Mouse (Mus musculus): ENCODE data around the gene Tjp2.

Tjp2 gene

GRCm38 (mm10) chr19:24180415-24180814 lies 44.4 kb downstream of the Tjp2 start:
- DNase-seq (ENCODE audit: low read depth, low spot score) = no peak

DNA sequence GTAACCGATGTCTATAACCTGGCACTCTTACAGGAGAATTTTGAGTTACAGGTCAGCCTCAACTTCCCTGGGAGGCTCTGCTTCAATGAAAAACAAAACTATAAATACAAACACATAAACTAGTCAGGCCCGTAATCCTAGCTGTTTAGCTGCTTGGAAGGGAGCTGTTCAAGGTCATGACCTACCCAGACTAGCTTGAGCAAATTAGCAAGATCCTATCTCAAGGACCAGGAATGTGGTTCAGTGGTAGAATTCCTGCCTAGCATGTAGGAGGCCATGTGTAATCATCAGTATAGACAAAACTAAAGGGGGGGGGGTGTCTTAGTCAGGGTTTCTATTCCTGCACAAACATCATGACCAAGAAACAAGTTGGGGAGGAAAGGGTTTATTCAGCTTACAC lies 46.7 kb downstream of the Tjp2 start:
- DNase-seq (ENCODE audit: low read depth, low spot score) = no peak

DNA sequence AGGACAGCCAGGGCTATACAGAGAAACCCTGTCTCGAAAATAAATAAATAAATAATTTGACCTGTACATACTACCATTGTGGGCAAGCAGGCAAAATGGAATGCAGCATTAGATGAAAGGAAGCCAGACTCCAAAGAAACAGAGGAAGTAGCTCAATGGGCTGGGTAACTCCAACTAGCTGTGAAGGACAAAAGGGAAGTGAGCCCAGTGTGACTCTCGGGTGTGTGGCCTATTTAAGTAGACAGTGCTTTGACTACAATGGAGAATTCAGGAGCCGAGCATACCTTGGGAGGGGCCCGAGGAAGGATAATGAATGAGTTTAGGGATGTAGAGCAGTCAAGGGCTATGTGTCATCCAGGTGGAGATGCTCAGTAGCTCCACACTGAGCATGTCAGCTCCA lies 48.1 kb downstream of the Tjp2 start:
- no peak for DNase-seq (ENCODE audit: low read depth, low spot score)

DNA sequence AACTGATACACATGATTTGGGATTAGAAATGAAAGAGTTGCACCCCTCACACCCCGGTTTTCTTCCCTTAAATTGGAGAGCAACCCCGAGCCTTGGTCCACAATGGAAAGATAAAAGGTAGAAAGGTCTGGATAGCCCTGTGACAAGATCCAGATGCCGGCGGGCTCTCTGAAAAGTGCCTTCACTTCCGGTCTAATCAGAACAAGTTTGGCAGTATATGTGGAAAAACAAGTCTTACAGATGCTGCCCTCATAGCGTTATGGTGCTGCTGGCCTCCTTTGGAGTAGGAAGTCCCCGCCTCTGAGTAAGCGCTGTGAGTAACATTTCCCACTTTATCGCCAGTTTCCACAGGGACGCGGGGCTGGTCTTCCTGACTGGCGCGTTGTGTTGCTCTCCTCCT lies 49.9 kb downstream of the Tjp2 start:
- no peak for DNase-seq (ENCODE audit: low read depth, low spot score)

GRCm38 (mm10) chr19:24173608-24174523 lies 51.0 kb downstream of the Tjp2 start:
- DNase-seq (ENCODE audit: low read depth, low spot score) = peak; percentile 93

DNA sequence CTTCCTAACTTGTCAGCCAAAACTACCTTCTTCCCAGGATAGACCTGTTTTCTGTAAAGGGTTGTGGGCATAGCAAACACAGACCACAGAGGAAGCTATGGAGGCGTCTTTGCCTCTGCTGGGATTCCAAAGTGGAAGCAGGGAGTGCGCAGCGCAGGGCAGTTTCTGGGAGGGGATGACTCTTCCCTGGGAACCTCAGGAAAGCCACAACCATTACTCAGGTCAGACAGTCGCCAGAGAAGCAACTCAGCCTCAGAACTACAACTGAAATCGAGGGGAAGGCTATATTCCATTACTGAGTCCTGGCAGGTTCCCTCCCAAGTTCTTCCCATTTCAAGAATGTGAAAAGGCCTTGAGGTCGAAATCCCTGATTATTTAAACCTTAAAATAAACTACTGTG lies 51.8 kb downstream of the Tjp2 start:
- no peak for DNase-seq (ENCODE audit: low read depth, low spot score)

DNA sequence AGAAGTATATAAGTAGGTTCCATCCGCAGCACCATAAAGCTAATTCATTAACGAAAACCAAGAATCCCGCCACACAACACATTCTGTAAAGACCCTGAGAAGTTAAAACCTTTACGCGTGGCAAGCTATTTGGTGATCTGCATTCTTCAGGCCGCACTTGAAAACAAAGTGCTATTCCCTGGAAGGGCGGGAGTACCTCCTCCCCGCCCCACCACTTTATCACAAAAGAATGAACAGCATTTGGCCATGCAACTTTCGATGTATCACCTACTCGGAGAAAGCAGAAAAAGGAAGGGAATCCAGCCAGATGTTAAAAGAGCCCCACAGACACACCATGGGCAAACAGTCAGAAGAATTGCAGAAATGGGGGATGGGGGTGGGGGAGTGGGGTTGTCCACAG lies 56.3 kb downstream of the Tjp2 start:
- no peak for DNase-seq (ENCODE audit: low read depth, low spot score)

DNA sequence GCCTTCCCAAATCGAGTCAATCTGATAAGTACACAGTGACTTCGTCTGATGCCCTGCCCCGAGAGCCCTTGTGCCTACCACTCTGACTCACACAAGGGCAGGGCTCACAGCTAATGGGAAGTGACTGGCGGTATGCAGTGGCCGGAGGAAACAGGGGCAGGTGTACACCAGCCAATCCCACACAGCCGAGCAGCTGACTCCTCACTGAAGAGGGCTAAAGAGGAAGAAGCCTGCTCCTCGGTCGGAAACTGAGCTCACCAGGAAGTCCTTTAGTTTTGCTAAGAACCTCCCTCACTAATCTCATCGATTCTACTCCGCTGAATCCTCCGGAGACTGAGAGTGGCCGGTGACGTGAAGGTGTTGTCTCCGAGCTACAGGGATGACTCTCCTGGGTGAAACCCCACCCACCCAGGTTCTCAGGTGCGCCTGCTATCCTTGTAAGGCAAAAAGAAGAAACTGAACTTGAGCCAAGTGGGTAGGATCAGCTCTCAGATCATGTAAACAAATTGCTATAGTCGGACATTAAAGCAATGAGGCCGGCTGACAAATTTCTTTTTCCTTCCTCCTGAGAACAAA lies 58.2 kb downstream of the Tjp2 start:
- no peak for DNase-seq (ENCODE audit: low read depth, low spot score)

DNA sequence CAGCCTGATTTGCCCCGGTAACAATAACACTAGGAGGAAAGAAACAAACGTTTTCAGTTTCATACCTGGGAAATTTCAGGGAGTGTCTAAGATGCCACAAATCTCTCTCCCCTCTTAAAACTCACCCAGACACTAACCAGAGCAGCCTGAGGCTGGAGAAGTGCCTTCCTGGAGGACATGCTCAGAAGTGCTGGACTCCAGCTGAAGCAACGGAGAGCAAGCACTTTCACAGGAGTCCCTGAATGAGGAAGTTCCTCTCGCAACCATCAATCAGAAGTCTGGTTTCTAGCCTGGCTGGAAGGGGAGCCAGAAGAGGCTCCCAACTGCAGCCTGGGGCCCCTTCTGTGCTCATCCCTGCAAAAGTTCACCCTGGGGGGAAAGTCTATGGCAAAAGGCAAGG lies 60.9 kb downstream of the Tjp2 start:
- DNase-seq (ENCODE audit: low read depth, low spot score) = no peak

- peak; percentile 78 for DNase-seq (ENCODE audit: low read depth, low spot score)
These were observed 64.4 kb downstream of the Tjp2 start for GRCm38 (mm10) chr19:24160460-24160859.

GRCm38 (mm10) chr19:24159751-24160150 lies 65.1 kb downstream of the Tjp2 start:
- no peak for DNase-seq (ENCODE audit: low read depth, low spot score)

DNA sequence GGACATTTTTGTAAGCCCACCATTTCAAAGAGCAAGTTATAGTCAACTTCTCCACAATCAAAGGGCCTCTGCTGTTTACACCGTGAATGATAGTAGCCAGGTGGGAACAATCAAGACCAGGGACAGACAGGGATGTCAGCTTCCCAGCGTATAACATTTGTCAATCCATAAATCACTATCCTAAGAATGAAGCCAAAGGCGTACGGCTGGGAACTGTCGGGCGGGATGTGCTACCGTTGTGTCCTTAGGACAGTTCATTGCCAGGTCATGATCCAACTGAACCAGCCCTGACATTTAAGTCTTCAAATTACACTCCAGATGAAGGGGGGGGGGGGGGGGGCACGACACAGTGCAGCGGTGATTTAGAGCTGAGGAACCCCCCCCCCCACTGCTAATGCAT lies 65.5 kb downstream of the Tjp2 start:
- DNase-seq (ENCODE audit: low read depth, low spot score) = peak; percentile 63

GRCm38 (mm10) chr19:24156067-24156455 lies 68.8 kb downstream of the Tjp2 start:
- DNase-seq (ENCODE audit: low read depth, low spot score) = no peak

DNA sequence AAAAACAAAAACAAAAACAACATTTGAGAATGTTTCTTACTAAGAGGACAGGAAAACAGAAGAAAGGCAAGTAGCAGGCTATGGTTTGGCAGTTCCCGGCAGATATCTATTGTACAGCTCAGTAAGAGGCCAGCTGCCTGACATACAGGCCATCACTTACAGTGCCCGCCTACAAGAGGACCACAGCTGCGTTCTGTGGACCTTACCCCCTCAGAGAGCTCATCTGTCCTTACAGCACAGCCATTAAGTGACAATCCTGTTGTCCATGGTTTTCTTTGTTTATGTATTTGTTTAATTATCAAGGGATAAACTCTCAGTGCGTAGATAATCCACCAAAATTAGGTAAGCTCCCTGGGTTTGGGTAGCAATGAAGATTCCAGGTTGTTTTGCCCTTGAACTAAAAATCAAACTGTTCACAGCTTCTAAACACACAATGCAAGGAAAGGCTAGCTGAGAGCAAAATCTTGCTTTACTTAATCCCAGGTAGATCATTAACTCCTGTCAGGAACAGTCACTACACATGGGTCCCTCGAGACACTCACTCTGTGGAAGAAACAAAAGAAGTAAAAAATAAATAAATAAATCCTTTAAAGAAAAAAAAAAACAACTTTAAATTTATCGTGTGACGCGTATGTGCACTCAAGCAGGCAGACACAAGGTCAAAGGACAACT lies 69.3 kb downstream of the Tjp2 start:
- no peak for DNase-seq (ENCODE audit: low read depth, low spot score)

DNA sequence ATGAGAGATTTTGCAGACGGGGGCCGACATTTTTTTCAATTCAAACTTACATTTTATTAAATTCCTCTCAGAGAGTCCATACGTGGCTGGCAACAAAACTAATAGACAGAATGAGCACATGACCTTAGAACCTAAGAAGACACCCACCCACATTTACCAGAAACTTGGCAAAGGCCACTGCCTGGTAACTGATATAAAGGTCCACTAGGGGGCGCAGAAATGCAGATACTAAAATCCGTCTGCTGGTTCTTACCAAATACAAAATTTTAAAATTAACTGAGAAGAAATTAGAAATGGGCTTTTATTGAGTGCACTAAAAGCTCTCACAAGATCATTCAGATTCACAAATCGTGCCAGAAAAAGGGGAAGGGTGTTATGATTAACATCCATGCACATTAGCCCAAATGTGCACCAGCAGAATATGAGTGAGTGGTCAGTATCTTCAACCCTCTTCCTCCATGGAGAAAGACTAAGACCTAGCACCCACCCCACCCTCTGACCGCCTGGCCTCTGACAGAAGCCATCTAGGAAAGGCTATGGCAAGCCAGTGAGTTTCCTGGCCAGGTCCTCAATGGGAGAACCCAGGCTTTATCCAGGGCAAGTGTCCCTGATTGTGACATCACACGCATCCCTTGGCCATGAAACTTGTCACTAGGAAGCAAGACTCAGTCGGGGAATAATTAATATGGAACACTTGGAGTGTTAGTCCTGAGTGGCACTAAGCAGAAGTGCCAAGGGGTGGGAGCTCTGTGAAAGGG lies 71.4 kb downstream of the Tjp2 start:
- peak; percentile 60 for DNase-seq (ENCODE audit: low read depth, low spot score)

DNA sequence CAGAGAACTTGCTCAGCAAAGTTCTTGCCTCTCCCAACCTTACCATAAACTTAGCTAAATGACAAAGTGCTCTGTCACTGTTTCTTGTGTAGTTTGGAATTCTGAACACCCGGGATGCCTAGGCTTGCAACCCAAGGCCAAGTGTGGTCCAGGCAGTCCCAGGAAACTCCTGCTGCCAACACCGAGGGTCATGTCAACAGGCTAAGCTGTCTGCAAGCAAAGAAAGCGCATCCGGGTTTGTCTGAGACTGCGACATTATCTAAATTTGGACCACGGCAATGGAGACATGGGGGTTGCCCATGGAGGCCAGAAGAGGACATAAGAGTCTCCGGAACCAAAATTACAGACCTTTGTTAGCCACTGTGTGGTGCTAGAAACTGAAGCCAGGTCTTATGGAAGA lies 80.8 kb downstream of the Tjp2 start:
- DNase-seq (ENCODE audit: low read depth, low spot score) = no peak

- no peak for DNase-seq (ENCODE audit: low read depth, low spot score)
These were observed 82.2 kb downstream of the Tjp2 start for GRCm38 (mm10) chr19:24142621-24143061.

- DNase-seq (ENCODE audit: low read depth, low spot score) = no peak
These were observed 84.5 kb downstream of the Tjp2 start for GRCm38 (mm10) chr19:24140298-24140697.

- DNase-seq (ENCODE audit: low read depth, low spot score) = no peak
These were observed 87.4 kb downstream of the Tjp2 start for GRCm38 (mm10) chr19:24137392-24137791.

GRCm38 (mm10) chr19:24134991-24135390 lies 89.8 kb downstream of the Tjp2 start:
- peak; percentile 63 for DNase-seq (ENCODE audit: low read depth, low spot score)

GRCm38 (mm10) chr19:24134144-24134911 lies 90.5 kb downstream of the Tjp2 start:
- DNase-seq (ENCODE audit: low read depth, low spot score) = peak; percentile 71

Data from mesoderm, embryonic 11.5 days (tissue).